Mouse (Mus musculus) midbrain, embryonic 14.5 days (tissue): Measurements from ENCODE around the gene Tmco3. TPM values are rescaled to one million over a fixed set of nuclear protein-coding genes. Genes with fewer than 3 reads are reported as not detected.

Experiments used
- polyA plus RNA-seq: library from polyadenylated mRNA; unstranded; fragments of >200 nt; fragmentation: Nextera tagmentation; extraction: Ambion mirVana; gene quantifications from 2 replicates; pipeline ENCODE4 v1.2.1, GENCODE M21; 2014

Gene Tmco3
- polyA plus RNA-seq, 1 experiment from 2014 or later: 39.0 TPM

Other genes starting within 250 kb of the Tmco3 start
- gene Proz, start 227.3 kb upstream of the Tmco3 start, polyA plus RNA-seq: 1.4 TPM in 2 replicates
- gene Pcid2, start 182.7 kb upstream of the Tmco3 start, polyA plus RNA-seq: 31.1 and 39.7 TPM in 2 replicates
- gene Cul4a, start 182.6 kb upstream of the Tmco3 start, polyA plus RNA-seq: 49.9 and 76.6 TPM in 2 replicates
- gene Lamp1, start 129.0 kb upstream of the Tmco3 start, polyA plus RNA-seq: 252 and 292 TPM in 2 replicates
- 15.9 and 17.6 TPM in 2 replicates for gene Grtp1, start 87.6 kb upstream of the Tmco3 start, polyA plus RNA-seq
- gene Adprhl1, start 34.0 kb upstream of the Tmco3 start, polyA plus RNA-seq: not detected in 2 replicates
- gene Dcun1d2, start 59 bp upstream of the Tmco3 start, polyA plus RNA-seq: 29.4 and 35.5 TPM in 2 replicates
- gene Tfdp1, start 50.6 kb downstream of the Tmco3 start, polyA plus RNA-seq: 77.9 and 112 TPM in 2 replicates
- gene Atp4b, start 108.6 kb downstream of the Tmco3 start, polyA plus RNA-seq: not detected in 2 replicates
- not detected in 2 replicates for gene Grk1, start 116.9 kb downstream of the Tmco3 start, polyA plus RNA-seq
- gene Tmem255b, start 147.0 kb downstream of the Tmco3 start, polyA plus RNA-seq: 0.29 TPM in 1 of 2 replicates, not detected in the other
- gene Gas6, start 206.3 kb downstream of the Tmco3 start, polyA plus RNA-seq: 17.7 and 19.2 TPM in 2 replicates